8 mouse cellular contexts compared by ENCODE assay signal in genomic region chr13:23534368-23535131, GRCm38 (mm10). TPM values are rescaled to one million over a fixed set of nuclear protein-coding genes. Genes with fewer than 3 reads are reported as not detected.
DNase-seq lines count a peak whose midpoint lies in the region; ATAC-seq lines count a peak whose summit lies in the region.

No protein-coding gene starts in this region.

- peak overlapping the region; percentile 36 for H3K9ac ChIP-seq in hindbrain, embryonic 14.5 days
- peak overlapping the region; percentile 66 for H3K9ac ChIP-seq in midbrain, embryonic 12.5 days (replicated peaks)

- peaks cover 27% of the 10 kb centered on the region for H3K4me1 ChIP-seq in hindbrain, embryonic 14.5 days (replicated peaks; ENCODE audit: control insufficient read depth, insufficient read depth, low read length)
- H3K4me1 ChIP-seq in midbrain, embryonic 12.5 days: peaks cover 36% of the 10 kb centered on the region

- no peak for ATAC-seq in hindbrain, embryonic 14.5 days (ENCODE audit: low FRiP score)
- peak; percentile 3; the same call in 1 of the 2 replicates for ATAC-seq in midbrain, embryonic 12.5 days (ENCODE audit: low FRiP score, low read depth)

- H3K4me3 ChIP-seq in hindbrain, embryonic 14.5 days (replicated peaks; ENCODE audit: low read length): peak overlapping the region; percentile 35
- peak overlapping the region; percentile 56 for H3K4me3 ChIP-seq in midbrain, embryonic 12.5 days

- WGBS in hindbrain, embryonic 14.5 days: under 1% methylated on average over 15 of the region's 15 CpGs
- WGBS in midbrain, embryonic 12.5 days: under 1% methylated on average over 15 of the region's 15 CpGs

- no peaks in the 10 kb centered on the region for H3K9me3 ChIP-seq in hindbrain, embryonic 14.5 days (ENCODE audit: control insufficient read depth, low read length)
- H3K9me3 ChIP-seq in midbrain, embryonic 12.5 days: no peaks in the 10 kb centered on the region

- peak; percentile 72 for DNase-seq in embryo, embryonic 10 days (ENCODE audit: low spot score)
- no peak for DNase-seq in embryo, embryonic 11 days
- peak; percentile 46 for DNase-seq in spleen, adult 12 weeks (ENCODE audit: low spot score)
- no peak for DNase-seq in spleen, adult 18-20 months
- DNase-seq in hindbrain, embryonic 14.5 days (ENCODE audit: low spot score): no peak
- no peak for DNase-seq in gastrocnemius, postnatal 10 days
- no peak for DNase-seq in layer of hippocampus, adult 11-12 months (ENCODE audit: low spot score)

- no peaks in the 10 kb centered on the region for H3K36me3 ChIP-seq in hindbrain, embryonic 14.5 days (replicated peaks; ENCODE audit: control insufficient read depth, insufficient read depth)
- no peaks in the 10 kb centered on the region for H3K36me3 ChIP-seq in midbrain, embryonic 12.5 days

- peak overlapping the region; percentile 55 for H3K4me2 ChIP-seq in hindbrain, embryonic 14.5 days (replicated peaks)
- peak overlapping the region; percentile 66 for H3K4me2 ChIP-seq in midbrain, embryonic 12.5 days (replicated peaks)

- H3K27me3 ChIP-seq in hindbrain, embryonic 14.5 days (ENCODE audit: control insufficient read depth, insufficient read depth, low read length): no peaks in the 10 kb centered on the region
- H3K27me3 ChIP-seq in midbrain, embryonic 12.5 days: no peaks in the 10 kb centered on the region

- peak overlapping the region; percentile 71 for H3K27ac ChIP-seq in hindbrain, embryonic 14.5 days
- peak overlapping the region; percentile 97 for H3K27ac ChIP-seq in midbrain, embryonic 12.5 days (replicated peaks)

RNA-seq across cellular contexts. Expression of gene Hist1h3g, which starts 0.7 kb away (rescaled TPM):
- 1.2 TPM in 1 of 2 replicates, not detected in the other for polyA plus RNA-seq in hindbrain, embryonic 14.5 days (2014; fragmentation: Nextera tagmentation; extraction: Ambion mirVana)
- polyA plus RNA-seq in midbrain, embryonic 12.5 days (2016; fragmentation: Nextera tagmentation; extraction: Ambion mirVana): 4.8 and 6.9 TPM in 2 replicates
- 10 to 100 TPM; 58.4 to 59.9 TPM for total RNA-seq in gastrocnemius, postnatal 10 days (2021)

RNA-seq across cellular contexts. Expression of gene Hist1h2af, which starts 0.8 kb away (rescaled TPM):
- 0.81 and 3.3 TPM in 2 replicates for polyA plus RNA-seq in hindbrain, embryonic 14.5 days (2014; fragmentation: Nextera tagmentation; extraction: Ambion mirVana)
- polyA plus RNA-seq in midbrain, embryonic 12.5 days (2016; fragmentation: Nextera tagmentation; extraction: Ambion mirVana): 7.9 and 8.4 TPM in 2 replicates
- 100 to 1,000 TPM; 189 to 190 TPM for total RNA-seq in gastrocnemius, postnatal 10 days (2021)

RNA-seq across cellular contexts. Expression of gene Hist1h4h, which starts 3.7 kb away (rescaled TPM):
- polyA plus RNA-seq in hindbrain, embryonic 14.5 days (2014; fragmentation: Nextera tagmentation; extraction: Ambion mirVana): 3.2 and 3.3 TPM in 2 replicates
- polyA plus RNA-seq in midbrain, embryonic 12.5 days (2016; fragmentation: Nextera tagmentation; extraction: Ambion mirVana): 4.2 and 4.4 TPM in 2 replicates
- total RNA-seq in gastrocnemius, postnatal 10 days (2021): 100 to 1,000 TPM; 473 to 507 TPM

RNA-seq across cellular contexts. Expression of gene Hist1h2bh, which starts 8.6 kb away (rescaled TPM):
- 0.22 TPM in 1 of 2 replicates, not detected in the other for polyA plus RNA-seq in hindbrain, embryonic 14.5 days (2014; fragmentation: Nextera tagmentation; extraction: Ambion mirVana)
- 0.56 and 0.64 TPM in 2 replicates for polyA plus RNA-seq in midbrain, embryonic 12.5 days (2016; fragmentation: Nextera tagmentation; extraction: Ambion mirVana)
- 10 to 100 TPM; 11.8 to 13.3 TPM for total RNA-seq in gastrocnemius, postnatal 10 days (2021)

RNA-seq across cellular contexts. Expression of gene Hist1h3f, which starts 9.3 kb away (rescaled TPM):
- 0.28 and 0.29 TPM in 2 replicates for polyA plus RNA-seq in hindbrain, embryonic 14.5 days (2014; fragmentation: Nextera tagmentation; extraction: Ambion mirVana)
- polyA plus RNA-seq in midbrain, embryonic 12.5 days (2016; fragmentation: Nextera tagmentation; extraction: Ambion mirVana): 1.0 and 1.3 TPM in 2 replicates
- 10 to 100 TPM; 53.8 to 66.7 TPM for total RNA-seq in gastrocnemius, postnatal 10 days (2021)

Comparison
In these comparisons a context has a peak if more than half of its experiments do, and no peak if none do; other contexts are left out.
1. DNase-seq: peak in embryo, embryonic 10 days (single experiment) and spleen, adult 12 weeks (single experiment); none in embryo, embryonic 11 days (single experiment), spleen, adult 18-20 months (0 of 2), hindbrain, embryonic 14.5 days (single experiment), gastrocnemius, postnatal 10 days (single experiment) and layer of hippocampus, adult 11-12 months (single experiment).